18 mouse cellular contexts compared by ENCODE assay signal in the genomic region with DNA sequence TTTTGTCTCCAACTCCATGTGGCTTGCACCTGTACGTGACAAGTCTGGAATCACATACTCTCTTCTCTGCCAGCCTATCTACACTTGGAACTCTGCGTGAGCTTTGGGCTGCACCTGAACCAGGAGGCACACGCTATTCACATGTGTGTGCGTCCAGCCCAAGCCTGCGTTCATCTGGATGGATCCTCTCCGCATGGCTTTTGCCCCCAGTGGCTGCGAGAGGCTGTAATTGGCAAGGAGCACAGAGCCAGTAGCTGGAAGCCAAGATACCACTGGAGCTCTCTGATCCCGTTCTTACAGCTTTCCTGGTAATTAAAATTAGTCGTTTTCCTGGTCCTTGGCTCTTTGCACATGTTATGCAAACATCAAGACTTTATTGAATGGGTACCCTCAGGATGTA. TPM values are rescaled to one million over a fixed set of nuclear protein-coding genes. Genes with fewer than 3 reads are reported as not detected.
DNase-seq lines count a peak whose midpoint lies in the region; ATAC-seq and TF ChIP-seq lines count a peak whose summit lies in the region.
"Had no signal": no experiment of that assay in that cellular context is flagged by ENCODE, and none has a peak within 500 bp of the region (broad histone marks: within the 10 kb centered on the region; RNA-seq: fewer than 3 reads in every experiment).

No protein-coding gene starts in this region.

- no peak for TF ChIP-seq POLR2A in cortical plate, adult 2 months (IDR thresholded peaks at IDR 0.05; ENCODE audit: extremely low read depth, insufficient read depth, low read length)

- no peak; the same call in 1 of the 2 replicates for TF ChIP-seq CTCF in left cerebral cortex, adult 2 months (IDR thresholded peaks at IDR 0.05)
- TF ChIP-seq CTCF in cortical plate, adult 2 months (IDR thresholded peaks at IDR 0.05; ENCODE audit: extremely low read depth, insufficient read depth, low read length), result no peak

- WGBS in midbrain, embryonic 15.5 days, result 47% methylated on average over 9 of the region's 9 CpGs

- peaks cover 3% of the 10 kb centered on the region for H3K4me1 ChIP-seq in cortical plate, adult 2 months (ENCODE audit: control insufficient read depth, insufficient read depth, low read length)
- peaks cover 19% of the 10 kb centered on the region for H3K4me1 ChIP-seq in midbrain, embryonic 15.5 days

- peak overlapping the region; percentile 22; the same call in 1 of the 2 replicates for H3K4me2 ChIP-seq in midbrain, embryonic 15.5 days
- H3K4me2 ChIP-seq: heart, embryonic 15.5 days had no signal

- intact Hi-C loops in left cerebral cortex, adult 2 months (cut with DNase I), result loop anchor here (5.0 to 10.0 kb wide), 2 partner anchors 578 to 1531 kb away; no protein-coding TSS in a partner anchor
- intact Hi-C loops in heart, postnatal 36 days (cut with DNase I), result no loop called here

- no peaks in the 10 kb centered on the region for H3K36me3 ChIP-seq in midbrain, embryonic 15.5 days (replicated peaks)
- H3K36me3 ChIP-seq: heart, embryonic 15.5 days had no signal

- H3K27ac ChIP-seq in left cerebral cortex, adult 2 months, result peak overlapping the region; percentile 56
- H3K27ac ChIP-seq in cortical plate, adult 2 months (ENCODE audit: insufficient read depth, low read length), result no peak overlapping the region
- no peak overlapping the region for H3K27ac ChIP-seq in midbrain, embryonic 15.5 days
- H3K27ac ChIP-seq: heart, embryonic 15.5 days; macrophage; stomach, postnatal 0 days had no signal

- H3K4me3 ChIP-seq in left cerebral cortex, adult 2 months, result peak overlapping the region; percentile 37
- H3K4me3 ChIP-seq in cortical plate, adult 2 months (ENCODE audit: insufficient read depth, low read length), result peak overlapping the region; percentile 46
- H3K4me3 ChIP-seq in midbrain, embryonic 15.5 days, result no peak overlapping the region
- H3K4me3 ChIP-seq: heart, embryonic 15.5 days had no signal

- H3K9me3 ChIP-seq in midbrain, embryonic 15.5 days, result no peaks in the 10 kb centered on the region
- H3K9me3 ChIP-seq: heart, embryonic 15.5 days had no signal

- H3K27me3 ChIP-seq in midbrain, embryonic 15.5 days (replicated peaks), result no peaks in the 10 kb centered on the region
- H3K27me3 ChIP-seq: CH12.LX had no signal

- 0 out of 2 replicates have a peak, but pooled peaks have one; percentile 28 for ATAC-seq in midbrain, embryonic 15.5 days (replicated peaks)

- DNase-seq in cerebellum, postnatal 10 days, result peak; percentile 40 to 59
- no peak for DNase-seq in cerebellum, adult 9-10 months
- DNase-seq in left cerebral cortex, adult 2 months (ENCODE audit: extremely low spot score in 1 of 2, low spot score in 2 of 2), result no peak
- DNase-seq in left cerebral cortex, adult 9 months (ENCODE audit: low spot score in 2 of 2), result no peak
- DNase-seq in gastrocnemius, adult 8-10 months (ENCODE audit: low spot score in 2 of 2), result no peak
- no peak for DNase-seq in heart, postnatal 36 days
- DNase-seq: adrenal gland, postnatal 36 days; lung, adult 2 months; right cerebral cortex, postnatal 14 days; thymus, postnatal 14 days had no signal

- no peak overlapping the region for H3K9ac ChIP-seq in midbrain, embryonic 15.5 days
- H3K9ac ChIP-seq: heart, embryonic 15.5 days had no signal

RNA-seq across cellular contexts. Expression of gene Cntn5, which starts 1.1 kb away (rescaled TPM):
- total RNA-seq in left cerebral cortex, adult 2 months (2021), result 10 to 100 TPM; 23.1 to 25.2 TPM
- polyA plus RNA-seq in cortical plate, adult 2 months (2012; rRNA removed), result 4.4 TPM in 2 replicates
- 13.7 and 18.7 TPM in 2 replicates for polyA plus RNA-seq in midbrain, embryonic 15.5 days (2015; fragmentation: Nextera tagmentation; extraction: Ambion mirVana)
- total RNA-seq in gastrocnemius, adult 8-10 months (2022), result not detected
- total RNA-seq in heart, postnatal 36 days (2021), result under 1 TPM; 0.14 to 0.19 TPM
- total RNA-seq: adrenal gland, postnatal 36 days; CH12.LX; gastrocnemius, postnatal 4 days; liver, adult 2 months had no signal
- polyA plus RNA-seq: liver, adult 2 months; lung, adult 2 months; macrophage had no signal

Comparison
In these comparisons a context has a peak if more than half of its experiments do, and no peak if none do; other contexts are left out.
1. DNase-seq: peak in cerebellum, postnatal 10 days (2 of 2); none in cerebellum, adult 9-10 months (single experiment), left cerebral cortex, adult 2 months (0 of 2), left cerebral cortex, adult 9 months (0 of 2), gastrocnemius, adult 8-10 months (0 of 2) and heart, postnatal 36 days (0 of 2).
2. RNA of gene Cntn5, which starts 1.1 kb away (total RNA-seq): 23.1 to 25.2 TPM in left cerebral cortex, adult 2 months; 0.14 to 0.19 TPM in heart, postnatal 36 days and not detected in gastrocnemius, adult 8-10 months; every median in the first group is over 10 times any median in the second.